Mouse (Mus musculus): ENCODE measurements around the gene Grin2b. TPM values are rescaled to one million over a fixed set of nuclear protein-coding genes. Genes with fewer than 3 reads are reported as not detected.

Gene Grin2b
- total and polyA plus RNA-seq, 2 experiments from 2014 or later: 0.11 TPM; not detected in 1

DNA sequence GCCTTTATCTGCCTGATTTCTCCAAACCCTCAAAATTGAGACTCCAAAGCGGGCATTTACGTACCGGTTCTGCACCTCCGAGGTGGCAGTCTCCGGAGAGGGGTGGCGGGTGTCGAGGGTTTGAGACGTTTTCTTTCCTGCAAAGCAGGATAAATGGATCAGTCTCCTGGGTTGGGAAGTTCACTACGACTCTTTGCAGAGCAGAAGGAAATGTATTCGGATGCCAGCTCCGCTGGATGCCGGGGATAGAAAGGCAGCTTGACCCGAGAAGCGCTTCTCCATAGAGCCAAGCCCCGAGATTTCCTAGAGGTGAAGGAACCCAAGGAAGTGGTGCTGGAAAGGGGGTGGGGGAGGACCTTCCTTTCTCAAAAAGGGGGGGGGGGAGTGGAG lies 515 bp downstream of the Grin2b start:
- Histone ChIP-seq H3K27me3 (ENCODE audit: control insufficient read depth, insufficient read depth, low read length) (peaks cover 44% of the 10 kb centered on the region), H3K4me2 (ENCODE audit: low read depth, low read length) (peak overlapping the region; percentile 59), H3K27ac (ENCODE audit: low read depth) (no peak overlapping the region), H3K9me3 (replicated peaks; ENCODE audit: control insufficient read depth, low read length) (no peaks in the 10 kb centered on the region), H3K4me3 (ENCODE audit: low read depth, low read length) (peak overlapping the region; percentile 38), H3K9ac (replicated peaks; ENCODE audit: low read depth, low read length) (no peak overlapping the region), H3K36me3 (replicated peaks; ENCODE audit: control insufficient read depth, insufficient read depth, low read length) (no peaks in the 10 kb centered on the region), H3K4me1 (ENCODE audit: control insufficient read depth, insufficient read depth) (no peaks in the 10 kb centered on the region)
- no peak for TF ChIP-seq EP300 (IDR thresholded peaks at IDR 0.05; ENCODE audit: low read depth)
- TF ChIP-seq CTCF (IDR thresholded peaks at IDR 0.05; ENCODE audit: low read depth): no peak
- 3% methylated on average over 15 of the region's 15 CpGs for WGBS
- no peak for ATAC-seq (ENCODE audit: insufficient read depth, low read depth)
- no peak for DNase-seq (ENCODE audit: low spot score)

DNA sequence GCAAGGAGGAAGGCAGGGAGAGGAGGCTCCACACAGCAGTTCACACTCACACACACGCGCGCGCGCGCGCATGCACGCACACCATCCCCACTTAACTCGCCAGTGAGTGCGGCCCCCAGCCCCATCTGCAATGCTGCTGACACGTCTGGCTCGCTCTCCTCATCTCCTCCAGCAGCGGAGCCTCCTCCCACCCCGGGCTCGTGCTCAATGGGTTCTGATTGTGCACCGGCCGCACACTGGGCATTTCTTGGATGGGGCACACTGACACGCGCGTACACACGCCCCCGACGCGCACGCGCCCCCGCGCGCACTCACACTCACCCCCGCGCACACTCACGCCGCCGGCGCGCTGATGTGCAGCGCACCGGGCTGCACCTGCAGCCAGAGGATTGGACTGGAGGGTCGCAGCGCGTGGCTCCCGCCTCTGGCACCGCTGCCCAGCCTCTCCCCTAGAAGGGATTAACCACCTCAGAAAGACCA lies 1.1 kb downstream of the Grin2b start:
- ATAC-seq (ENCODE audit: insufficient read depth, low read depth) (peak; percentile 20; the same call in 1 of the 2 replicates), DNase-seq (ENCODE audit: low spot score) (no peak)
- no peak overlapping the region for H3K9ac ChIP-seq (replicated peaks; ENCODE audit: low read depth, low read length)
- H3K9me3 ChIP-seq (replicated peaks; ENCODE audit: control insufficient read depth, low read length): no peaks in the 10 kb centered on the region
- no peak for TF ChIP-seq EP300 (IDR thresholded peaks at IDR 0.05; ENCODE audit: low read depth)
- TF ChIP-seq CTCF (IDR thresholded peaks at IDR 0.05; ENCODE audit: low read depth): no peak
- peak overlapping the region; percentile 38 for H3K4me3 ChIP-seq (ENCODE audit: low read depth, low read length)
- H3K27ac ChIP-seq (ENCODE audit: low read depth): no peak overlapping the region
- no peaks in the 10 kb centered on the region for H3K36me3 ChIP-seq (replicated peaks; ENCODE audit: control insufficient read depth, insufficient read depth, low read length)
- under 1% methylated on average over 42 of the region's 43 CpGs for WGBS
- H3K4me1 ChIP-seq (ENCODE audit: control insufficient read depth, insufficient read depth): no peaks in the 10 kb centered on the region
- H3K27me3 ChIP-seq (ENCODE audit: control insufficient read depth, insufficient read depth, low read length): peaks cover 44% of the 10 kb centered on the region
- peak overlapping the region; percentile 59 for H3K4me2 ChIP-seq (ENCODE audit: low read depth, low read length)

DNA sequence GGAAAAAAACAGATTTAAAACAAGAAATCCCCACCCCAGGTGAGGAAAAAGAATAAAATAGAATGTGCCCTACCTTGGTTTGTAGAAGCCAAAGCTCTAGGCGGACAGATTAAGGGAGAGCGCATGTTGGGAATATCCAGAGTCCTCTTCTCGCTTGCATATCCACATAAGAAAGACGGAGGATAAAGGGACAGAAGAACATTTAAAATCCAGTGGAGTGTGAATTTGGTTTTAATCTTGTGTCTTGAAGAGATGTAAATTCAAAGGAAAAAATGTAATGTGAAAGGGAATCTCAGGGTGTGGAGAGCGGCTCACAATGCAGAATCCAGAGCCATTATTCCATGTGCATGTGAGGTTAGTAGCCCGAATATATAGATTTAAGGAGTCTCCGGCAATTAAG lies 2.0 kb downstream of the Grin2b start:
- Histone ChIP-seq H3K36me3 (replicated peaks; ENCODE audit: control insufficient read depth, insufficient read depth, low read length) (no peaks in the 10 kb centered on the region), H3K27me3 (ENCODE audit: control insufficient read depth, insufficient read depth, low read length) (peaks cover 44% of the 10 kb centered on the region), H3K9me3 (replicated peaks; ENCODE audit: control insufficient read depth, low read length) (no peaks in the 10 kb centered on the region), H3K9ac (replicated peaks; ENCODE audit: low read depth, low read length) (no peak overlapping the region), H3K4me3 (ENCODE audit: low read depth, low read length) (no peak overlapping the region), H3K4me2 (ENCODE audit: low read depth, low read length) (no peak overlapping the region), H3K27ac (ENCODE audit: low read depth) (no peak overlapping the region), H3K4me1 (ENCODE audit: control insufficient read depth, insufficient read depth) (no peaks in the 10 kb centered on the region)
- DNase-seq (ENCODE audit: low spot score): no peak
- no peak for ATAC-seq (ENCODE audit: insufficient read depth, low read depth)
- TF ChIP-seq CTCF (IDR thresholded peaks at IDR 0.05; ENCODE audit: low read depth) (no peak), EP300 (IDR thresholded peaks at IDR 0.05; ENCODE audit: low read depth) (no peak)
- 27% methylated on average over 7 of the region's 7 CpGs for WGBS

DNA sequence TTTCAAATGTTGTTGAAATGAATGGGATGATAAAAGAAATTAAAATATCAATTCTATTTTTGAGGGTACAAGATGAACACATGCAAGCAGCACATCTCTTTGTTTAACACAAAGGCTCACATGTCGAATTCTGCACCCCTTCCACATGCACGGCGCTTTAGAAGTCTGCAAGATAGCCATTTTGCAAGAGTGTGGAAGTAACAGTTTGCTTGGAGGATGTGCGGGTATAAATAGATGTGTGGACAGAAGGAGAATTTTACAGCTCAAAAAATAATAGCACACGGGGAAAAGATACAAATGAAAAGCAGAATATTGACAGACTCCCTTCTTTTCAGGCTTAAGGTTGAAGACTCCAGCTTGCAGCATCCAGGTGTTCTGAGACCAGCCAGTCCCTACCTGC lies 2.9 kb downstream of the Grin2b start:
- no peak for TF ChIP-seq EP300 (IDR thresholded peaks at IDR 0.05; ENCODE audit: low read depth)
- TF ChIP-seq CTCF (IDR thresholded peaks at IDR 0.05; ENCODE audit: low read depth): no peak
- DNase-seq (ENCODE audit: low spot score): no peak
- H3K27me3 ChIP-seq (ENCODE audit: control insufficient read depth, insufficient read depth, low read length): peaks cover 44% of the 10 kb centered on the region

DNA sequence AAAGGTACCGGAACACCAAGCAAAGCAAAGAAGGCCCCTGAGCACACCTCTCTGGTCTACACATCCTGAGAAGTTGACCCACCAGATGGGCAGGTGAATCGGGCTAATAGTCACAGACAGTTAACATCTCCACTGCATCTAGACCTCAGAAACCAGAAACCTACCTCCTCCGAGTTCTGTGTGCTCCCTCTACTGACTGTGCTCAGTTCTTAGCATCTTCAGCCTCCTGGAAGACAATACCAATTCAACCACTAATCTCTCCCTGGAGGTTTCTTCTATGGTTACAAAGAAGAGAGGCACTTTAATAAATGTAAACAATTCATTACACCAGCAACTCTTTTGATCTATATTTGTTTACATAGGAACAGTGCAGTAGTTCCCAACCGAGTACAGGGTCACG lies 6.0 kb downstream of the Grin2b start:
- Histone ChIP-seq H3K4me3 (ENCODE audit: low read depth, low read length) (no peak overlapping the region), H3K9me3 (replicated peaks; ENCODE audit: control insufficient read depth, low read length) (no peaks in the 10 kb centered on the region), H3K27ac (ENCODE audit: low read depth) (no peak overlapping the region), H3K4me1 (ENCODE audit: control insufficient read depth, insufficient read depth) (no peaks in the 10 kb centered on the region), H3K36me3 (replicated peaks; ENCODE audit: control insufficient read depth, insufficient read depth, low read length) (no peaks in the 10 kb centered on the region), H3K27me3 (ENCODE audit: control insufficient read depth, insufficient read depth, low read length) (peaks cover 27% of the 10 kb centered on the region), H3K4me2 (ENCODE audit: low read depth, low read length) (no peak overlapping the region), H3K9ac (replicated peaks; ENCODE audit: low read depth, low read length) (no peak overlapping the region)
- DNase-seq (ENCODE audit: low spot score) (no peak), ATAC-seq (ENCODE audit: insufficient read depth, low read depth) (no peak)
- TF ChIP-seq EP300 (IDR thresholded peaks at IDR 0.05; ENCODE audit: low read depth) (no peak), CTCF (IDR thresholded peaks at IDR 0.05; ENCODE audit: low read depth) (no peak)
- 70% methylated on average over 5 of the region's 5 CpGs for WGBS

More for the DNA sequence above, 2.9 kb downstream of the Grin2b start:
- ATAC-seq (ENCODE audit: insufficient read depth, low read depth): no peak
- no peak overlapping the region for H3K9ac ChIP-seq (replicated peaks; ENCODE audit: low read depth, low read length)
- no peak overlapping the region for H3K27ac ChIP-seq (ENCODE audit: low read depth)
- no peak overlapping the region for H3K4me3 ChIP-seq (ENCODE audit: low read depth, low read length)
- no peak overlapping the region for H3K4me2 ChIP-seq (ENCODE audit: low read depth, low read length)
- no peaks in the 10 kb centered on the region for H3K9me3 ChIP-seq (replicated peaks; ENCODE audit: control insufficient read depth, low read length)
- 70% methylated on average over 5 of the region's 5 CpGs for WGBS
- no peaks in the 10 kb centered on the region for H3K36me3 ChIP-seq (replicated peaks; ENCODE audit: control insufficient read depth, insufficient read depth, low read length)
- H3K4me1 ChIP-seq (ENCODE audit: control insufficient read depth, insufficient read depth): no peaks in the 10 kb centered on the region

DNA sequence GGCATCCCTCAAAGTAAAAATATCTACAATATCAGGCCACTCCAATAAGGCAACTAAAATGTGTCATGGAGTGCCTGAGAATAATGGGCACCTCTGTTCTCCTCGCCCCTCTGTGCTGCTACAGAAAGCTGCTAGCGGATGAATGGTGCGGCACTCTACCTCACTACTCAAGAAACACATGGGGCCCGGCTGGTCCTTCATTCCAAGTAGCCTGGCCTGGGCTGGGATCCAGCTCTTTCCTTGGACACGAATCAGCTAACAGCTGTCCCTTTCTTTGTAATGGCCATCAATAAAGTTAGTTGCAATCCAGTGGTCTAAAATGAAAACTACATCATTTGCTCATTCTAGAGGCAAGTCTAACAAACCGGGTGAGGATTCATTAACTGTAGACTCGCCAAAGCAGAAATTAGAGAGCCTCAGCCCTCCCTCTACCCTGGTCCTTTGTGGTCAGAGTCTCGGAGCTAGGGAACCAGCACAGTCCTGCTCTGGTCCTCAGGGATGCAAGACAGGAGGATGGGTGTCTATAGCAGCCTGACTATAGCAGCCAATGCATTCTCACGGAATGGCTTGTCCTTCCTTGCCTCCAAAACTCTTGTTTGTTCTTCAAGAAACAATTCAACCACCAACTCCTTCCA lies 7.8 kb downstream of the Grin2b start:
- H3K9me3 ChIP-seq (replicated peaks; ENCODE audit: control insufficient read depth, low read length): no peaks in the 10 kb centered on the region
- H3K4me3 ChIP-seq (ENCODE audit: low read depth, low read length): no peak overlapping the region
- H3K4me2 ChIP-seq (ENCODE audit: low read depth, low read length): no peak overlapping the region
- H3K27me3 ChIP-seq (ENCODE audit: control insufficient read depth, insufficient read depth, low read length): peaks cover 9% of the 10 kb centered on the region
- WGBS: 62% methylated on average over 9 of the region's 9 CpGs
- DNase-seq (ENCODE audit: low spot score) (no peak), ATAC-seq (ENCODE audit: insufficient read depth, low read depth) (no peak)
- no peaks in the 10 kb centered on the region for H3K4me1 ChIP-seq (ENCODE audit: control insufficient read depth, insufficient read depth)
- no peak overlapping the region for H3K9ac ChIP-seq (replicated peaks; ENCODE audit: low read depth, low read length)
- no peaks in the 10 kb centered on the region for H3K36me3 ChIP-seq (replicated peaks; ENCODE audit: control insufficient read depth, insufficient read depth, low read length)
- TF ChIP-seq CTCF (IDR thresholded peaks at IDR 0.05; ENCODE audit: low read depth) (no peak), EP300 (IDR thresholded peaks at IDR 0.05; ENCODE audit: low read depth) (no peak)
- no peak overlapping the region for H3K27ac ChIP-seq (ENCODE audit: low read depth)
